Mouse (Mus musculus): ENCODE data around the gene Tmem45b. TPM values are rescaled to one million over a fixed set of nuclear protein-coding genes. Genes with fewer than 3 reads are reported as not detected.

Gene Tmem45b
- polyA plus RNA-seq, 1 experiment from 2014 or later = 0.18 TPM

DNA sequence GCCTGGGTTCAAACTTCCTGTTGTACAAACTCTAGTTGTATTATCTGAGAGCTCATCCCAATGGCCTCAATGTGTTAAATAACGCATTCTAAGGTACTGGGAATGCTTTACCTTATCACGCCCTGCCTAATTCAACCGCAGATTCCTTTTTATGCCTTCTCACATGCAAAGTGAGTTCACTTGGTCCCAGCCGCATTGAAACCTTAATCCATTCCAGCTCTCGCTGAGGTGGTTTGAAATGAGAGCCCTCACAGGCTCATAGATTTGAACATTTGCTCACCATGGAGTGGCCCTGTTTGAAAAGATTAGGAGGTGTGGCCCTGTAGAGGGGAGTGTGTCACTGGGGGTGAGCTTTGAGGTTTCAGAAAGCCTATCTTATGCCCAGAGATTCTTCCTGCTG is 23.9 kb downstream of the Tmem45b start:
- Histone ChIP-seq H3K9ac (replicated peaks; ENCODE audit: low read length) (no peak overlapping the region), H3K27ac (replicated peaks; ENCODE audit: low read depth, low read length) (no peak overlapping the region), H3K27me3 (ENCODE audit: control insufficient read depth, insufficient read depth, low read length) (no peaks in the 10 kb centered on the region), H3K4me2 (ENCODE audit: low read length) (no peak overlapping the region), H3K4me3 (replicated peaks; ENCODE audit: low read depth, low read length) (no peak overlapping the region), H3K4me1 (ENCODE audit: control insufficient read depth, insufficient read depth, low read length) (no peaks in the 10 kb centered on the region), H3K36me3 (ENCODE audit: control insufficient read depth, insufficient read depth, low read length) (no peaks in the 10 kb centered on the region), H3K9me3 (ENCODE audit: control insufficient read depth, low read length) (no peaks in the 10 kb centered on the region)
- 88% methylated on average over 5 of the region's 5 CpGs for WGBS
- ATAC-seq (ENCODE audit: low FRiP score, low TSS enrichment) (no peak), DNase-seq (no peak)

DNA sequence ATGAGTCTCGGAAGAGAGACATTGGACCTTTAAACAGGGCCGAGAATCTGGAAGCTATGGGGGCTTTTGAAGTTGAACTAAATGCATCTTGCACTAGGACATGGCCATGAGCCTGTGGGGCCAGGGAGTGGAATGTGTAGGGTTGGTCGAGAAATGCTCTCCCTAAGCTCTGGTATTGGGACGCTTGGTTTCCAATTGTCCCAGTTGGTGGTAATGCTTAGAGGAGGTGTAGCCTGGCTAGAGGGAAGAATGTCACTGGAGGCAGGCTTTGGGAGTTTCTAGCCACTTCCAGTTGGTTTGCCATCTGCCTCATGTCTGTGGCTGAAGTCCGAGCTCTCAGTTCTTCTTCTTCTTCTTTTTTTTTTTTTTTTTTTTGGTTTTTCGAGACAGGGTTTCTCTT is 24.9 kb downstream of the Tmem45b start:
- no peak overlapping the region for H3K4me2 ChIP-seq (ENCODE audit: low read length)
- no peaks in the 10 kb centered on the region for H3K9me3 ChIP-seq (ENCODE audit: control insufficient read depth, low read length)
- H3K9ac ChIP-seq (replicated peaks; ENCODE audit: low read length) = no peak overlapping the region
- no peaks in the 10 kb centered on the region for H3K4me1 ChIP-seq (ENCODE audit: control insufficient read depth, insufficient read depth, low read length)
- ATAC-seq (ENCODE audit: low FRiP score, low TSS enrichment) (no peak), DNase-seq (no peak)
- no peak overlapping the region for H3K27ac ChIP-seq (replicated peaks; ENCODE audit: low read depth, low read length)
- H3K4me3 ChIP-seq (replicated peaks; ENCODE audit: low read depth, low read length) = no peak overlapping the region
- H3K36me3 ChIP-seq (ENCODE audit: control insufficient read depth, insufficient read depth, low read length) = no peaks in the 10 kb centered on the region
- H3K27me3 ChIP-seq (ENCODE audit: control insufficient read depth, insufficient read depth, low read length) = no peaks in the 10 kb centered on the region
- 85% methylated on average over 5 of the region's 6 CpGs for WGBS

DNA sequence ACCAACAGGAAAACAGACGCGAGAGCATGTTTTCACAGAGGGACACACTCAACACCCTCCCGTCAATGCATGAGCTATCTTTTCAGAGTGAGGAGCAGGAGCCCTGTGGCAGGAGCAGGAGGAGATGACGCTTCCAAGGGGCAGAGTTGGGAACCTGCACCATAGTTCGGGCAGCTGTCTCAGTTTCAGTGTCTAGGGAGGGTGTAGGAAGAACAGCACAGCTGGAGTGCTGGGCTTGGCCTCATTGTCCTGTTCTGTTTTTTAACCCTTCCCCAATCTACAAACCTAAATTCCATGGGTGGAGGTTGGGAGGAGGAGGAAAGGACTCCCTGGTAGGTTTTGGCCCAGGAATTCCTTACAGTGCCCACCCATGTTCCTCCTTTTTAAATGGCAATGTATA is 25.4 kb downstream of the Tmem45b start:
- ATAC-seq (ENCODE audit: low FRiP score, low TSS enrichment) = no peak
- H3K4me3 ChIP-seq (replicated peaks; ENCODE audit: low read depth, low read length) = no peak overlapping the region
- H3K4me2 ChIP-seq (ENCODE audit: low read length) = no peak overlapping the region
- H3K4me1 ChIP-seq (ENCODE audit: control insufficient read depth, insufficient read depth, low read length) = no peaks in the 10 kb centered on the region
- no peaks in the 10 kb centered on the region for H3K9me3 ChIP-seq (ENCODE audit: control insufficient read depth, low read length)
- DNase-seq = no peak
- H3K27ac ChIP-seq (replicated peaks; ENCODE audit: low read depth, low read length) = no peak overlapping the region
- no peaks in the 10 kb centered on the region for H3K36me3 ChIP-seq (ENCODE audit: control insufficient read depth, insufficient read depth, low read length)
- no peaks in the 10 kb centered on the region for H3K27me3 ChIP-seq (ENCODE audit: control insufficient read depth, insufficient read depth, low read length)
- WGBS = 64% methylated on average over 5 of the region's 5 CpGs
- no peak overlapping the region for H3K9ac ChIP-seq (replicated peaks; ENCODE audit: low read length)

DNA sequence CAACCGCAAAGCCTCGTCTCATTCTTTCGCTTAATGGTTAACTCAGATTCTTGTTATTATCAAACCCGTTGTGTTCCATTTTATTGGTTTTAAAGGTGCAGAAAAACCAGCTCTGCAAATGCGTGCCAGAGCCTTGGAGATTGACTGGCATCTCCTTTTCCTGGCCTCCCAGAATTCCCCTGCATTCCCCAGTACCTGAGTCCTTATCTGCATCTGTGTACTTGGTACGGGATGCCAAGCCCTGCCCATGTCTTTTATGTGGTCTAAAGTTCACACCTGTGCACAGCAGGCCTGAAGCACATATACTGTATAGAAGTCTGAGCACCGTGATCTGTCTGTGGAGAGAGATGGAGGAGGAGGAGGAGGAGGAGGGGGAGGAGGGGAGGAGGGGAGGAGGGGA is 26.4 kb downstream of the Tmem45b start:
- Histone ChIP-seq H3K27me3 (ENCODE audit: control insufficient read depth, insufficient read depth, low read length) (no peaks in the 10 kb centered on the region), H3K9me3 (ENCODE audit: control insufficient read depth, low read length) (no peaks in the 10 kb centered on the region), H3K4me3 (replicated peaks; ENCODE audit: low read depth, low read length) (no peak overlapping the region), H3K36me3 (ENCODE audit: control insufficient read depth, insufficient read depth, low read length) (no peaks in the 10 kb centered on the region), H3K9ac (replicated peaks; ENCODE audit: low read length) (no peak overlapping the region), H3K27ac (replicated peaks; ENCODE audit: low read depth, low read length) (no peak overlapping the region), H3K4me1 (ENCODE audit: control insufficient read depth, insufficient read depth, low read length) (no peaks in the 10 kb centered on the region), H3K4me2 (ENCODE audit: low read length) (no peak overlapping the region)
- DNase-seq (no peak), ATAC-seq (ENCODE audit: low FRiP score, low TSS enrichment) (no peak)
- 88% methylated on average over 7 of the region's 7 CpGs for WGBS

DNA sequence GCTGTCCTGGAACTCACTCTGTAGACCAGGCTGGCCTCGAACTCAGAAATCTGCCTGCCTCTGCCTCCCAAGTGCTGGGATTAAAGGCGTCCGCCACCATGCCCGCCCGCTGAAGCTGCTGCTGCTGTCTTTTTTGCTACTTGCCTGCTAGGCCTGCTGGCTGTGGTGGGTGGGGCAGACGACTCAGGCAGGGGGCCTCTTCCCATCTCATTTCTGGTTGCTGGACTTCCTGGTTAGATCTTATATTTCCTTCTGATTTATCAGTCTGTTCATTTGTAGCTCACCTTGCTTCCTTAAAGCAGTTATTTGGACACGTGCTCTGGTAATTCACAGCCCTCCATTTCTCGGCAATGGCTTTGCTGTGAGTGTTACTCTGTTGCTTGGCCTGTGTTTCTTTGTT is 28.8 kb downstream of the Tmem45b start:
- H3K9ac ChIP-seq (replicated peaks; ENCODE audit: low read length) = no peak overlapping the region
- 89% methylated on average over 8 of the region's 8 CpGs for WGBS

DNA sequence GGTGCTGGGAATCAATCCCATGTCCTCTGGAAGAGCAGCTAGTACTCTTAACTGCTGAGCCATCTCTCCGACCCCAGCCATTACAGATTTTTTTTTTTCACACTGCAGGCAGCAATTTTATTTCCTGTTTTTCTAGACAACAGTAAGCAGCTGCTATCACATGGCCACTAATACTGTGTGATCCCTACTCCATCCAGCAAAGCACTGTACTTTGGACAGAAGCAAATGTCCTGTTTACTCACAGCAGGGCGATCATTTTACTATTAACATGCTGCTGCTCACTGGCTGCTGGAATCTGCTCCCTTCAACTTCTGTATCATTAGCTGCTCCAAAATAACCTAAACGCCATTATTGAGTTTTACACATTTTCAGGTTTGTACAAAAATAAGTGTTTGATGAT is 30.8 kb downstream of the Tmem45b start:
- Histone ChIP-seq H3K27ac (replicated peaks; ENCODE audit: low read depth, low read length) (no peak overlapping the region), H3K9ac (replicated peaks; ENCODE audit: low read length) (no peak overlapping the region), H3K4me3 (replicated peaks; ENCODE audit: low read depth, low read length) (no peak overlapping the region), H3K4me2 (ENCODE audit: low read length) (no peak overlapping the region), H3K4me1 (ENCODE audit: control insufficient read depth, insufficient read depth, low read length) (no peaks in the 10 kb centered on the region), H3K27me3 (ENCODE audit: control insufficient read depth, insufficient read depth, low read length) (no peaks in the 10 kb centered on the region), H3K9me3 (ENCODE audit: control insufficient read depth, low read length) (no peaks in the 10 kb centered on the region), H3K36me3 (ENCODE audit: control insufficient read depth, insufficient read depth, low read length) (no peaks in the 10 kb centered on the region)
- 89% methylated on average over 3 of the region's 3 CpGs for WGBS
- no peak for ATAC-seq (ENCODE audit: low FRiP score, low TSS enrichment)
- no peak for DNase-seq

More for the DNA sequence above, 28.8 kb downstream of the Tmem45b start:
- no peak for DNase-seq
- H3K9me3 ChIP-seq (ENCODE audit: control insufficient read depth, low read length) = no peaks in the 10 kb centered on the region
- no peaks in the 10 kb centered on the region for H3K4me1 ChIP-seq (ENCODE audit: control insufficient read depth, insufficient read depth, low read length)
- H3K36me3 ChIP-seq (ENCODE audit: control insufficient read depth, insufficient read depth, low read length) = no peaks in the 10 kb centered on the region
- H3K4me3 ChIP-seq (replicated peaks; ENCODE audit: low read depth, low read length) = no peak overlapping the region
- no peak overlapping the region for H3K27ac ChIP-seq (replicated peaks; ENCODE audit: low read depth, low read length)
- no peak for ATAC-seq (ENCODE audit: low FRiP score, low TSS enrichment)
- H3K4me2 ChIP-seq (ENCODE audit: low read length) = no peak overlapping the region
- no peaks in the 10 kb centered on the region for H3K27me3 ChIP-seq (ENCODE audit: control insufficient read depth, insufficient read depth, low read length)

DNA sequence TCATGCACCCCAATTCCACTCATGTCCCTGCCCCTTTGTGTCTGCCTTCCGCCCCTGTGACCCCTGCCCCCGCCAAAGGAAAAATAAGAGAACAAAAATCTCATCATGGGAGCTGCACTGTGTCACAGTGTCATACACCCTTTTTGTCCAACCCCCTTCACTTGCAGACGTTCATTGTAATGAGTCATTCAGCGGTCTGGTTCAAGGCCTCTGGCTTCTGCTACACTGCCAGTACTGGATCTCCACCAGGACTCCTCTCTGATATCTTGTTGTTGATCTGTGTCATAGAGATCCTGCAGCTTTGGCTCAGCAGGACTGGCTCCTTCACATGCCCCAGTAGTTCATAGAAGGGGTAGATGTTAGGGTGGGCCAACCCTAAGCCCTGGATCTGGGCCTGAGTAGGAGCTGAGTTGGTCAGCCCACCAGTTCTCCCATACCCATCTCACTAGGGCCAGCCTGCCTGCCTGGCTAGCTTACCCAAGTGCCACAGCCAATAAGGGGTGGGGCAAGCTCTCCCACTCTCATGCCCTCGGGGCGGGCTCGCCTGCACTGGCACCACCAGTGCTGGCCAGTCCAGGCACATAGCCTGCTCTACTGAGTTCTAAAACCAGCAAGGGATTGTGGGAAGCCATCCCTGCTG is 31.8 kb downstream of the Tmem45b start:
- Histone ChIP-seq H3K4me1 (ENCODE audit: control insufficient read depth, insufficient read depth, low read length) (no peaks in the 10 kb centered on the region), H3K36me3 (ENCODE audit: control insufficient read depth, insufficient read depth, low read length) (no peaks in the 10 kb centered on the region), H3K9ac (replicated peaks; ENCODE audit: low read length) (no peak overlapping the region), H3K4me2 (ENCODE audit: low read length) (no peak overlapping the region), H3K4me3 (replicated peaks; ENCODE audit: low read depth, low read length) (no peak overlapping the region), H3K9me3 (ENCODE audit: control insufficient read depth, low read length) (no peaks in the 10 kb centered on the region), H3K27ac (replicated peaks; ENCODE audit: low read depth, low read length) (no peak overlapping the region), H3K27me3 (ENCODE audit: control insufficient read depth, insufficient read depth, low read length) (no peaks in the 10 kb centered on the region)
- ATAC-seq (ENCODE audit: low FRiP score, low TSS enrichment) = no peak
- 82% methylated on average over 7 of the region's 7 CpGs for whole genome bisulfite sequencing
- DNase-seq = no peak

DNA sequence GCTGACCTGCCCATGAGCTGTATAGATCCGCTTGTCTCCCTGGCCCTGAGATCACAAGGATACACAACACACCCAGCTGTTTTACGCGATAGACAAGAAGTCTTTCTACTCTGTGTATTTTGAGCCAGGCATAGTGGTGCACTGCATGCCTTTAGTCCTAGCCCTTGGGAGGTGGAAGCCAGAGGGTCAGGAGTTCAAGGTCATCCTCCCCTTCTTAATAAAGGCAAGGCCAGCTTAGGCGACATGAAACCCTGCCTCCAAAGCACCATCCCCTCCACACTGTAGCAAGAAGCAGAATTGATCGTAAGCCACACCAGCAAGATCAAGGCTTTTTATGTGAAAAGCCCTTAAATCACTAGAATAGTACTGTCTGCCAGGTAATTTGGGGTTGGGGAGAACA is 32.5 kb downstream of the Tmem45b start:
- H3K9me3 ChIP-seq (ENCODE audit: control insufficient read depth, low read length) = no peaks in the 10 kb centered on the region
- no peak for ATAC-seq (ENCODE audit: low FRiP score, low TSS enrichment)
- no peaks in the 10 kb centered on the region for H3K4me1 ChIP-seq (ENCODE audit: control insufficient read depth, insufficient read depth, low read length)
- H3K27ac ChIP-seq (replicated peaks; ENCODE audit: low read depth, low read length) = no peak overlapping the region
- no peak overlapping the region for H3K9ac ChIP-seq (replicated peaks; ENCODE audit: low read length)
- no peak overlapping the region for H3K4me2 ChIP-seq (ENCODE audit: low read length)
- H3K36me3 ChIP-seq (ENCODE audit: control insufficient read depth, insufficient read depth, low read length) = no peaks in the 10 kb centered on the region
- no peak for DNase-seq
- 88% methylated on average over 5 of the region's 5 CpGs for WGBS
- no peak overlapping the region for H3K4me3 ChIP-seq (replicated peaks; ENCODE audit: low read depth, low read length)
- no peaks in the 10 kb centered on the region for H3K27me3 ChIP-seq (ENCODE audit: control insufficient read depth, insufficient read depth, low read length)

DNA sequence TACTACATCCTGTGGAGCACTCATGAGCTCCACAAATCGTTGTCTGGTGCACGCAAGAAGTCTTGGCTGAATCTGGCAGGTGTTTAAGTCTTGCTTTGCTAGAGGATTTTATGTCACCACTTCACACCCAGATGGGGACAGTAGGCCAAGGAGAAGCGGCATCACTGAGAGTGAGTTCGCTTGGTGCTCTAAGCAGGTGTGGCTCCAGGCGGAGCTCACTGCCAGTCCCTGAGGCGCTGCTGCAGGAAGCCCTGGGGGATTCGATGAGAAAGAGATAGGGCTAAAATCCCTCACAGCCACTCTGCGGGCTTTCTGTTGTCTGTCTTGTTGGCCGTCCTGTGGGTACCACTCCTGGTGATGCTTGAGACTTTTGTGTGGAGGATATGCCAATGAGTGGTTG is 34.3 kb downstream of the Tmem45b start:
- ATAC-seq (ENCODE audit: low FRiP score, low TSS enrichment) = no peak
- no peaks in the 10 kb centered on the region for H3K9me3 ChIP-seq (ENCODE audit: control insufficient read depth, low read length)
- no peaks in the 10 kb centered on the region for H3K27me3 ChIP-seq (ENCODE audit: control insufficient read depth, insufficient read depth, low read length)
- H3K36me3 ChIP-seq (ENCODE audit: control insufficient read depth, insufficient read depth, low read length) = no peaks in the 10 kb centered on the region
- no peak overlapping the region for H3K4me2 ChIP-seq (ENCODE audit: low read length)
- WGBS = 75% methylated on average over 9 of the region's 9 CpGs
- H3K27ac ChIP-seq (replicated peaks; ENCODE audit: low read depth, low read length) = no peak overlapping the region
- no peaks in the 10 kb centered on the region for H3K4me1 ChIP-seq (ENCODE audit: control insufficient read depth, insufficient read depth, low read length)
- no peak overlapping the region for H3K9ac ChIP-seq (replicated peaks; ENCODE audit: low read length)
- no peak overlapping the region for H3K4me3 ChIP-seq (replicated peaks; ENCODE audit: low read depth, low read length)
- DNase-seq = no peak
